Mouse (Mus musculus) lung, embryonic 15.5 days (tissue): ENCODE measurements at regions not wholly inside any gene's neighbourhood (a gene's known extent, or its start where the extent isn't known, plus 50 kb on each side); places are given as distances from the start of the nearest gene placed in this dataset.

ENCODE experiments used
- ATAC-seq: fragments of 200-750 bp; cut with Nextera tagmentation; 2 replicates; pipeline ENCODE4 v1.8.0; 2017; ENCODE audit warnings: moderate number of reproducible peaks, borderline replicate concordance; ENCODE audit not compliant: low FRiP score, low TSS enrichment; ENCODE audit errors: extremely low read depth
- H3K27ac ChIP-seq: fragments of 300-500 bp; sonication (generic); 2 replicates; pipeline ENCODE4 v1.5.1; 2015; ENCODE audit warnings: moderate library complexity, mild to moderate bottlenecking, inconsistent platforms
- H3K27me3 ChIP-seq: fragments of 300-500 bp; sonication (generic); 2 replicates; pipeline ENCODE4 v1.6.1; 2015; ENCODE audit warnings: inconsistent platforms
- H3K36me3 ChIP-seq: fragments of 300-500 bp; sonication (generic); 2 replicates; pipeline ENCODE4 v1.6.1; 2015; ENCODE audit warnings: inconsistent platforms
- H3K4me1 ChIP-seq: fragments of 300-500 bp; sonication (generic); 2 replicates; pipeline ENCODE4 v1.6.1; 2015; ENCODE audit warnings: inconsistent platforms
- H3K4me2 ChIP-seq: fragments of 300-500 bp; sonication (generic); 2 replicates; pipeline ENCODE4 v1.6.1; 2015; ENCODE audit warnings: inconsistent platforms, mild to moderate bottlenecking, moderate library complexity
- H3K4me3 ChIP-seq: fragments of 300-500 bp; sonication (generic); 2 replicates; pipeline ENCODE4 v1.5.1; 2015; ENCODE audit warnings: mild to moderate bottlenecking, inconsistent platforms
- H3K9ac ChIP-seq: fragments of 300-500 bp; sonication (generic); 2 replicates; pipeline ENCODE4 v1.6.1; 2015; ENCODE audit warnings: inconsistent platforms
- H3K9me3 ChIP-seq: fragments of 300-500 bp; sonication (generic); 2 replicates; pipeline ENCODE4 v1.6.1; 2016; ENCODE audit warnings: inconsistent platforms
- WGBS: fragments of 180-500 bp; shearing (Covaris S2); methylation state at CpG from one replicate; pipeline ENCODE4 v1.1.7; 2015; 5-methylcytosine and 5-hydroxymethylcytosine counted together

DNA sequence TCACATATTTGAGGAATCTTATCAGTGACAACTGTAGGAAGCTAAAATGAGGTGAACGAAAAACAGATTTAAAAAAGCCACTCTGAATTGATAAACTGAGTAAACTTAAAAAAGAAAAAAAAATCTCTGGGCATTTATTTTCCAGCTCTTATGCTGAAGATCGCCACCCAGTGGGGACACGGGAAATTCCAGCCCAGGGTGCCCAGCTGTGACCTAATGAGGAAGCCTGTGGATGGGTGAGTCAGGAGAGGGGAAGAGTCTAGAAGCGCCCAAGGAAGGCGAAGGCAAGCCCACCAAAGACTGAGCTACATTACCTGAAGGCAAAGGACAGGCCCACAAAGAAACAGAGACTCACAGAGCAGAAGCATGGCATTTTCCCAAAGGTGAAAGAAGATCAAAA lies 72.7 kb upstream of the Frem2 start:
- H3K4me1 ChIP-seq: 0 out of 2 replicates have a peak, but pooled peaks cover 3% of the 10 kb centered on the region
- no peak overlapping the region for H3K27ac ChIP-seq
- no peaks in the 10 kb centered on the region for H3K27me3 ChIP-seq
- H3K4me3 ChIP-seq: no peak overlapping the region
- no peaks in the 10 kb centered on the region for H3K36me3 ChIP-seq
- peak; percentile 62; the same call in 1 of the 2 replicates for ATAC-seq
- WGBS: 18% methylated on average over 5 of the region's 5 CpGs
- H3K9ac ChIP-seq: no peak overlapping the region
- no peaks in the 10 kb centered on the region for H3K9me3 ChIP-seq
- peak overlapping the region; percentile 13; the same call in 1 of the 2 replicates for H3K4me2 ChIP-seq

DNA sequence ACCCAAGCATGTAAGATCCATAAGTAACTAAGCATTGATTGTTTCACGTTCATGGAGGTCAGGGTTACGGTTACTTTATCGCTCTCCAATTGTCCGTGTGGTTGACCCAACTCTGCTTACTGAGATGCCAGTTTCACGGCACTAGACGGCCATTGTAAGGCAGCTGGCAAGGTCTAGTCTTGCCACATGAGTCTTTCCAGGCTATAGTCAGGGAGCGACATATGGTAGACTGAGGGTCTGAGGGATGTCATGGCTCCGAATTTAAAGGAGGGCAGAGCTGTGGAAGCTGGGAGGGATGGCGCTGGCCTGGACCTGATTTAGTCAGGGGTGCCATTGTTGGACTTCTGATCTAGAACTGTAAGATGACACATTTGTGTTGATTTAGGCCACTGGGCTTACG lies 72.0 kb upstream of the Frem2 start:
- Histone ChIP-seq H3K9me3 (no peaks in the 10 kb centered on the region), H3K36me3 (no peaks in the 10 kb centered on the region), H3K27ac (no peak overlapping the region), H3K9ac (no peak overlapping the region), H3K4me1 (0 out of 2 replicates have a peak, but pooled peaks cover 3% of the 10 kb centered on the region), H3K4me2 (no peak overlapping the region), H3K4me3 (no peak overlapping the region), H3K27me3 (no peaks in the 10 kb centered on the region)
- ATAC-seq: no peak
- 90% methylated on average over 10 of the region's 10 CpGs for WGBS

- Histone ChIP-seq H3K4me1 (0 out of 2 replicates have a peak, but pooled peaks cover 3% of the 10 kb centered on the region), H3K27me3 (no peaks in the 10 kb centered on the region), H3K4me3 (no peak overlapping the region), H3K36me3 (no peaks in the 10 kb centered on the region), H3K27ac (no peak overlapping the region), H3K4me2 (no peak overlapping the region), H3K9ac (no peak overlapping the region), H3K9me3 (no peaks in the 10 kb centered on the region)
- ATAC-seq: no peak
- 74% methylated on average over 1 of the region's 1 CpGs for WGBS
Measured at GRCm38 (mm10) chr3:53727737-53728136, 70.6 kb upstream of the Frem2 start.

DNA sequence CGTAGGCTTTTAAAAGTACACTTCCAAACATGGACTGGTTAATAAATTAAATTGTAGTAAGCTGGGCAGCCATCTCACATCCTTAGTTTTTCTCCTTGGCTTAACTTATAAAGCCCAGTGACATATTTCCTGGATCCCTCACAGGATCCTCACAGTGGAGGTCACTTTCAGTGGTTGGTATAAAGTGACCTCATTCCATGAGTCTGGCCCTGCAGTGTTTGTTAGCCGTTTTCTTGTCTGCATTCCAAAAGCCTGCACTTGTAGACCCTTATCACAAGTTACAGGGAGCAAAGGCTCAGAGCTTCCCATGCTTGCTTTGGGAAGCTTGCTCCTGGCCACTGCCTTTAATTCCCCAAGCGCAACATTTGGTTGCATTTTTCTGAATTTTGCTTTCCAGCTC lies 49.9 kb upstream of the Frem2 start:
- H3K4me1 ChIP-seq: peaks cover 5% of the 10 kb centered on the region; the same call in 1 of the 2 replicates
- H3K27me3 ChIP-seq: no peaks in the 10 kb centered on the region
- no peak overlapping the region for H3K4me2 ChIP-seq
- H3K9ac ChIP-seq: no peak overlapping the region
- WGBS: 53% methylated on average over 3 of the region's 3 CpGs
- no peaks in the 10 kb centered on the region for H3K9me3 ChIP-seq
- H3K4me3 ChIP-seq: no peak overlapping the region
- no peak overlapping the region for H3K27ac ChIP-seq
- ATAC-seq: no peak
- no peaks in the 10 kb centered on the region for H3K36me3 ChIP-seq
